Mouse (Mus musculus) lung, postnatal 0 days (tissue): Measurements from ENCODE around the gene Pcbp3. TPM values are rescaled to one million over a fixed set of nuclear protein-coding genes. Genes with fewer than 3 reads are reported as not detected.

ENCODE experiments used
- ATAC-seq: fragments of 200-750 bp; cut with Nextera tagmentation; 2 replicates; pipeline ENCODE4 v1.8.0; 2017; ENCODE audit warnings: moderate library complexity
- DNase-seq: peaks from one replicate; pipeline ENCODE4 v3.0.0-alpha.2; 2016; ENCODE audit warnings: low spot score
- H3K27ac ChIP-seq: fragments of 300-500 bp; sonication (generic); 2 replicates; pipeline ENCODE4 v1.5.1; 2014; ENCODE audit warnings: antibody characterized with exemption, mild to moderate bottlenecking, low read length, mixed read lengths
- H3K27me3 ChIP-seq: fragments of 300-500 bp; sonication (generic); replicated peaks from 2 replicates; pipeline ENCODE4 v1.6.1; 2014; ENCODE audit warnings: low read length, mixed read lengths; ENCODE audit not compliant: insufficient read depth
- H3K36me3 ChIP-seq: fragments of 300-500 bp; sonication (generic); 2 replicates; pipeline ENCODE4 v1.6.1; 2014; ENCODE audit warnings: low read length, mixed read lengths; ENCODE audit not compliant: insufficient read depth
- H3K4me1 ChIP-seq: fragments of 300-500 bp; sonication (generic); 2 replicates; pipeline ENCODE4 v1.6.1; 2014; ENCODE audit warnings: antibody characterized with exemption, low read depth, low read length, mixed read lengths; ENCODE audit not compliant: insufficient read depth
- H3K4me2 ChIP-seq: fragments of 300-500 bp; sonication (generic); replicated peaks from 2 replicates; pipeline ENCODE4 v1.6.1; 2014; ENCODE audit warnings: low read depth, mild to moderate bottlenecking, low read length, moderate library complexity, mixed read lengths
- H3K4me3 ChIP-seq: fragments of 300-500 bp; sonication (generic); 2 replicates; pipeline ENCODE4 v1.5.1; 2014; ENCODE audit warnings: low read depth, low read length
- H3K9ac ChIP-seq: fragments of 300-500 bp; sonication (generic); replicated peaks from 2 replicates; pipeline ENCODE4 v1.6.1; 2014; ENCODE audit warnings: low read depth, mild to moderate bottlenecking
- H3K9me3 ChIP-seq: fragments of 300-500 bp; sonication (generic); 2 replicates; pipeline ENCODE4 v1.6.1; 2016; ENCODE audit warnings: low read length, mixed read lengths
- CTCF ChIP-seq: IDR thresholded peaks from 2 replicates; pipeline ENCODE4 v1.5.1; 2016; ENCODE audit warnings: antibody characterized with exemption, mild to moderate bottlenecking
- EP300 ChIP-seq: IDR thresholded peaks from 2 replicates; pipeline ENCODE4 v1.6.1; 2016; ENCODE audit warnings: antibody characterized with exemption, mild to moderate bottlenecking, control low read depth
- WGBS: fragments of 180-500 bp; shearing (Covaris S2); extraction: QIAGEN DNeasy Blood & Tissue Kit; methylation state at CpG from one replicate; pipeline ENCODE4 v1.1.7; 2014; 5-methylcytosine and 5-hydroxymethylcytosine counted together
- polyA plus RNA-seq: library from polyadenylated mRNA; unstranded; fragments of >200 nt; fragmentation: Nextera tagmentation; extraction: Ambion mirVana; gene quantifications from 2 replicates; pipeline ENCODE4 v1.2.1, GENCODE M21; 2015

Gene Pcbp3
- polyA plus RNA-seq, 1 experiment from 2014 or later: 29.3 TPM

DNA sequence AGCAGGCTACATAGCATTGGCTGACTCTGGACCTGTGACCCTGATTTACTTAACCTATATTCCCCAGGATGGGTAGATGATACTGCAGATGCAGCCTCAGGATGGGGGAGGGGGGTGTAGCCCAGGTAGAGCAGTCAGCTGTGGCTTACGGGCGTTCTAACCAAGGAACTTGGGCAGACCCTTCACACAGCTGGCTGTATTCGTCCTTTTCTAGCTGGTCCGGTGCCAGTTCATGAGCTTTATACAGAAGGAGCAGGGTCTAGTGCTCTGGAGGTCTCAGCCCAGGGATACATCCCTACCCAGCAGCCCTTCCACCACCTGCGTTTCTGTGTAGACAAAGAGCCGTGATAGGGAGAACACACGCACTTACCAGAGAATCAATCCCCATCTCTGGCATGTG, 234.4 kb downstream of the Pcbp3 start:
- Histone ChIP-seq H3K4me2 (no peak overlapping the region), H3K36me3 (peaks cover 3% of the 10 kb centered on the region; the same call in 1 of the 2 replicates), H3K27me3 (no peaks in the 10 kb centered on the region), H3K9ac (no peak overlapping the region), H3K4me1 (0 out of 2 replicates have a peak, but pooled peaks cover 6% of the 10 kb centered on the region), H3K9me3 (no peaks in the 10 kb centered on the region), H3K27ac (peak overlapping the region; percentile 78), H3K4me3 (no peak overlapping the region)
- ATAC-seq (no peak), DNase-seq (no peak)
- TF ChIP-seq EP300: no peak
- no peak for TF ChIP-seq CTCF
- 86% methylated on average over 7 of the region's 7 CpGs for WGBS

GRCm38 (mm10) chr10:76726866-76727265, 234.8 kb downstream of the Pcbp3 start:
- H3K4me2 ChIP-seq: no peak overlapping the region
- peaks cover 3% of the 10 kb centered on the region; the same call in 1 of the 2 replicates for H3K36me3 ChIP-seq
- WGBS: 69% methylated on average over 4 of the region's 4 CpGs
- TF ChIP-seq CTCF (no peak), EP300 (peak; percentile 44)
- H3K4me1 ChIP-seq: 0 out of 2 replicates have a peak, but pooled peaks cover 4% of the 10 kb centered on the region
- H3K27me3 ChIP-seq: no peaks in the 10 kb centered on the region
- ATAC-seq (peak; percentile 43), DNase-seq (peak; percentile 71)
- H3K9ac ChIP-seq: no peak overlapping the region
- no peak overlapping the region for H3K4me3 ChIP-seq
- no peaks in the 10 kb centered on the region for H3K9me3 ChIP-seq
- peak overlapping the region; percentile 78 for H3K27ac ChIP-seq

GRCm38 (mm10) chr10:76725682-76726285, 235.9 kb downstream of the Pcbp3 start, which contains the start of gene Col6a1:
TSS of gene Col6a1 (minus strand) at chr10:76726168.
- no peak for TF ChIP-seq CTCF
- TF ChIP-seq EP300: no peak
- DNase-seq (peak; percentile 91), ATAC-seq (peak; percentile 71)
- whole genome bisulfite sequencing: 14% methylated on average over 9 of the region's 9 CpGs
- H3K9ac ChIP-seq: peak within 1 kb of the TSS; percentile 55
- peaks cover 3% of the 10 kb centered on the region; the same call in 1 of the 2 replicates for H3K36me3 ChIP-seq
- no peaks in the 10 kb centered on the region for H3K9me3 ChIP-seq
- H3K27me3 ChIP-seq: no peaks in the 10 kb centered on the region
- 0 out of 2 replicates have a peak, but pooled peaks cover 4% of the 10 kb centered on the region for H3K4me1 ChIP-seq
- H3K4me2 ChIP-seq: peak within 1 kb of the TSS; percentile 65
- H3K4me3 ChIP-seq: peak within 1 kb of the TSS; percentile 45
- H3K27ac ChIP-seq: peak within 1 kb of the TSS; percentile 78

DNA sequence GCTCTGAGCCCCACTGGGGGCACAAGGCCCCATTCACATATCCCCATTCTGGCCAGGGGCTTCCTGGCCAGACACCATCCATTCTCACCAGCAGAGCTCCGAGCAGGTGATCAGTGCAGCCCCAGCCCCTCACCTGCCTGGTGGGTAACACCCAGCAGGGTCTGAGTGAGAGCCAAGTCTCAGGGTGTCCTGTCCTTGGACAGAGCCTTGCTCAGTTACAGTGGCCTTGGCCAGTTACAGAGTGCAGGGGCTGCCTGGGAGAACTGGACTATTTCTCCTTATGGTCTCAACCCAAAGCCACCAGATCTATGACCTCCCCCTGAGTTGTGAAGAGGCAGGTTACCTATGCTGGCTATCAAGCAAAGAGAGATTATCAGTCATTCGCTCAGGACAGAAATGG, 236.6 kb downstream of the Pcbp3 start:
- Histone ChIP-seq H3K27ac (peak overlapping the region; percentile 78), H3K4me3 (peak overlapping the region; percentile 45), H3K27me3 (no peaks in the 10 kb centered on the region), H3K4me1 (0 out of 2 replicates have a peak, but pooled peaks cover 4% of the 10 kb centered on the region), H3K36me3 (peaks cover 3% of the 10 kb centered on the region; the same call in 1 of the 2 replicates), H3K9ac (peak overlapping the region; percentile 55), H3K4me2 (peak overlapping the region; percentile 65), H3K9me3 (no peaks in the 10 kb centered on the region)
- DNase-seq: no peak
- no peak for ATAC-seq
- no peak for TF ChIP-seq CTCF
- TF ChIP-seq EP300: no peak
- 65% methylated on average over 2 of the region's 2 CpGs for WGBS

GRCm38 (mm10) chr10:76724231-76724736, 237.4 kb downstream of the Pcbp3 start:
- ATAC-seq: no peak
- peaks cover 3% of the 10 kb centered on the region; the same call in 1 of the 2 replicates for H3K36me3 ChIP-seq
- WGBS: 38% methylated on average over 5 of the region's 5 CpGs
- no peak for TF ChIP-seq CTCF
- peak overlapping the region; percentile 65 for H3K4me2 ChIP-seq
- H3K27me3 ChIP-seq: no peaks in the 10 kb centered on the region
- 0 out of 2 replicates have a peak, but pooled peaks cover 4% of the 10 kb centered on the region for H3K4me1 ChIP-seq
- H3K9me3 ChIP-seq: no peaks in the 10 kb centered on the region
- H3K27ac ChIP-seq: no peak overlapping the region
- H3K9ac ChIP-seq: no peak overlapping the region
- no peak for DNase-seq
- H3K4me3 ChIP-seq: peak overlapping the region; percentile 45

DNA sequence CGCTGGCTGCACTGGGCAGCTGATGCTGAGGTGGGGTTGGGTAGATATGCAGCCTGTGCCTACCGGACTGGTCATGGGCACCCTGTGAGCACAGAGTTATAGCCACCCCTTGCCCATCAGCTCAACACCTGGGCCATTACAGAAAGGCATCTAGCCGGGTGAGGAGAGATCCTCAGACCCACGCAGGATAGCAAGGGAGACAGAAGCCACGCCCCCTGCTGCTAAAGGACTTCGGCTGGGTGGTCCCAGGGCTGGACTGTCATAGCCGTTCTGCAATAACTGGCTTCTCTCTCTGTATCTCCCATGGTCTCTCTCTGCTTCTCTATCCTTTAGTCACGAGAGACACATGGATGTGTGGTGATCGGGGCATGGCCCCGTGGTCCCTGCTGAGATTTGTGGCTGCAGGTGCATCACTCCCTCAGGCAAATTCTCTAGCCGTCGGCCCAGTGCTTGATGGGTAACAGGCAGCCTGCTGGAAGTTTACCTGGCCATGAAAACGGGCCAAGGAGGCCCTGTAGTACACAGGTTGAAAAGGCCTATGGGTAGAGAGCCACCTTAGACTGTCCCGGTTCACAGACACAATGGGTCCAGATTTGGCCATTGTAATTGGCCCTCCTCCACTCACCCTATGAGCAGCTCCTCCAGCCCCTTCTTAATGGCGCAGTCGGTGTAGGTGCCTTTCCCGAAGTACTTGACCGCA, 238.8 kb downstream of the Pcbp3 start:
- DNase-seq: no peak
- ATAC-seq: no peak
- H3K4me1 ChIP-seq: no peaks in the 10 kb centered on the region

More for the DNA sequence above, 238.8 kb downstream of the Pcbp3 start:
- Histone ChIP-seq H3K9me3 (no peaks in the 10 kb centered on the region), H3K9ac (no peak overlapping the region), H3K4me3 (no peak overlapping the region), H3K4me2 (0 out of 2 replicates have a peak overlapping the region, but pooled peaks have one; percentile 65), H3K27ac (no peak overlapping the region), H3K36me3 (peaks cover 12% of the 10 kb centered on the region), H3K27me3 (no peaks in the 10 kb centered on the region)
- 84% methylated on average over 18 of the region's 18 CpGs for WGBS
- TF ChIP-seq EP300 (no peak), CTCF (no peak)
